Mouse (Mus musculus): ENCODE measurements around the gene Osbpl11.

- TF ChIP-seq CTCF (conservative IDR thresholded peaks at IDR 0.05; ENCODE audit: low read length) (no peak), NANOG (IDR thresholded peaks at IDR 0.05; ENCODE audit: borderline replicate concordance, low read length) (no peak), POU5F1 (IDR thresholded peaks at IDR 0.05; ENCODE audit: borderline replicate concordance, low read length) (no peak)
Observed at GRCm38 (mm10) chr16:33247006-33247405, 62.1 kb downstream of the Osbpl11 start.
